Mouse (Mus musculus): ENCODE measurements around the gene Gm45234. TPM values are rescaled to one million over a fixed set of nuclear protein-coding genes. Genes with fewer than 3 reads are reported as not detected.

Gene Gm45234
- polyA plus RNA-seq, 1 experiment from 2014 or later, result not detected

DNA sequence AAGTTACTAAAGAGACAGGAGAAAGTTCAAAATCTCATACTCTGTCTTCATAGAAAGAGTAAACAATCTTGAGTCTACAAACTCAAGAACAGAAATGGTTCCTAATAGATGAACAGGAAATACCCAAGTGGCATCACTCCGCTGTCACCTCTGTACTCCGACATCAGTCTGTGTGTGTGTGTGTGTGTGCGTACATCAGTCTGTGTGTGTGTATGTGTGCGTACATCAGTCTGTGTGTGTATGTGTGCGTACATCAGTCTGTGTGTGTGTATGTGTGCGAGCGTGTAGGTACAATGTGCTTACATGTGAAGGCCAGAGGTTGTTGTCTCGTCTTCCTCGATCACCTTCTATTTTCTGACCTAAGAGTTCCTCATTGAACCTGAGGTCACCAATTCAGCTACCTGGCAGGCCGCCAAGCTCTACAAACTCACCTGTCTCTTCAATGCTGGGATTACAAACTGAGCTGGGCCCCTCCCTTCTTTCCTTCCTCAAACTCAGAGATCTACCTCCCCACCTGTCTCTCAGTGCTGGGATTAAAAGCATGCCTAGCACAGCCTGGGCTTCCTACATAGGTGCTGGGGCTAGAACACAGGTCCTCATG, 47.4 kb downstream of the Gm45234 start:
- Histone ChIP-seq H3K4me1 (replicated peaks; ENCODE audit: insufficient read depth, low read length) (peaks cover 15% of the 10 kb centered on the region; the same call in 1 of the 2 replicates), H3K4me2 (ENCODE audit: low read length) (no peak overlapping the region), H3K9me3 (replicated peaks; ENCODE audit: low read length) (no peaks in the 10 kb centered on the region), H3K27ac (no peak overlapping the region), H3K4me3 (replicated peaks; ENCODE audit: low read depth, low read length) (no peak overlapping the region), H3K36me3 (ENCODE audit: insufficient read depth, low read length) (peaks cover 31% of the 10 kb centered on the region), H3K27me3 (ENCODE audit: insufficient read depth, low read length) (no peaks in the 10 kb centered on the region), H3K9ac (ENCODE audit: low read depth, low read length) (no peak overlapping the region)
- ATAC-seq (replicated peaks; ENCODE audit: low FRiP score, low read depth), result no peak
- 92% methylated on average over 10 of the region's 10 CpGs for WGBS
- no peak for TF ChIP-seq CTCF (IDR thresholded peaks at IDR 0.05; ENCODE audit: low read depth)
- DNase-seq (ENCODE audit: low spot score), result no peak

DNA sequence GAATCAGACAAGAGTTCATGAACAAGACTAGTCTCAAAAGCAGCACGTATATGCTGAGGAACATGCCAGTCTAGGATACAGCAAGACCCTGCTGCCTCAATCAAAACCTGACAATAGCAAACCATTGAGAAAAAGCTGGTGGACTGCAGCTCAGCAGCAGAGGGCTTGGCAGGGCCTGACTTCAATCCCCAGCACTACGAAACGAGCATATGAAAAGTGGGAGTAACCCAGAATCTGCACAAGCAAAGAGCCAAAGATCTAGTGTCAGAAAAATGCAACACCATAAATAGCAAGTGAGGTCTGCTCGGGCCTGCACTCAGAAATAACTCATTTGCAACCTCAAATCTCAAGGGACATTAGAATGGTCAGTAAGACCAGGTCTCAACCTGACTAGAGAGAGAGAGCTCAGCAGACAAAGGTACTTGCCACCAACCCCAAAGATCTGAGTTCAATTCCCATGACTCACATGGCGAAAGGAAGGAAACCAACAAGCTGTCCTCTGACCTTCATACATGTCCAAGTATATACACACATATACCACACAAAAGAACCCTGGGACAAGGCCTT, 49.7 kb downstream of the Gm45234 start:
- no peak for TF ChIP-seq CTCF (IDR thresholded peaks at IDR 0.05; ENCODE audit: low read depth)
- WGBS, result 65% methylated on average over 5 of the region's 5 CpGs
- Histone ChIP-seq H3K27ac (no peak overlapping the region), H3K36me3 (ENCODE audit: insufficient read depth, low read length) (peaks cover 49% of the 10 kb centered on the region), H3K27me3 (ENCODE audit: insufficient read depth, low read length) (no peaks in the 10 kb centered on the region), H3K9ac (ENCODE audit: low read depth, low read length) (no peak overlapping the region), H3K4me3 (replicated peaks; ENCODE audit: low read depth, low read length) (no peak overlapping the region), H3K4me1 (replicated peaks; ENCODE audit: insufficient read depth, low read length) (0 out of 2 replicates have a peak, but pooled peaks cover 7% of the 10 kb centered on the region), H3K9me3 (replicated peaks; ENCODE audit: low read length) (no peaks in the 10 kb centered on the region), H3K4me2 (ENCODE audit: low read length) (no peak overlapping the region)
- ATAC-seq (replicated peaks; ENCODE audit: low FRiP score, low read depth), result no peak
- DNase-seq (ENCODE audit: low spot score), result no peak

- no peak for ATAC-seq (replicated peaks; ENCODE audit: low FRiP score, low read depth)
- Histone ChIP-seq H3K4me2 (ENCODE audit: low read length) (no peak overlapping the region), H3K9me3 (replicated peaks; ENCODE audit: low read length) (no peaks in the 10 kb centered on the region), H3K9ac (ENCODE audit: low read depth, low read length) (no peak overlapping the region), H3K36me3 (ENCODE audit: insufficient read depth, low read length) (peaks cover 53% of the 10 kb centered on the region), H3K27me3 (ENCODE audit: insufficient read depth, low read length) (no peaks in the 10 kb centered on the region), H3K27ac (no peak overlapping the region), H3K4me1 (replicated peaks; ENCODE audit: insufficient read depth, low read length) (0 out of 2 replicates have a peak, but pooled peaks cover 8% of the 10 kb centered on the region), H3K4me3 (replicated peaks; ENCODE audit: low read depth, low read length) (no peak overlapping the region)
- no peak for DNase-seq (ENCODE audit: low spot score)
- no peak for TF ChIP-seq CTCF (IDR thresholded peaks at IDR 0.05; ENCODE audit: low read depth)
- WGBS, result 96% methylated on average over 2 of the region's 2 CpGs
Measured at GRCm38 (mm10) chr6:124704417-124704816, 51.4 kb downstream of the Gm45234 start.

- TF ChIP-seq CTCF (IDR thresholded peaks at IDR 0.05; ENCODE audit: low read depth), result no peak
- 0 out of 2 replicates have a peak, but pooled peaks cover 10% of the 10 kb centered on the region for H3K4me1 ChIP-seq (replicated peaks; ENCODE audit: insufficient read depth, low read length)
- H3K4me2 ChIP-seq (ENCODE audit: low read length), result no peak overlapping the region
- H3K9ac ChIP-seq (ENCODE audit: low read depth, low read length), result no peak overlapping the region
- H3K36me3 ChIP-seq (ENCODE audit: insufficient read depth, low read length), result peaks cover 54% of the 10 kb centered on the region
- ATAC-seq (replicated peaks; ENCODE audit: low FRiP score, low read depth), result no peak
- H3K9me3 ChIP-seq (replicated peaks; ENCODE audit: low read length), result no peaks in the 10 kb centered on the region
- H3K27ac ChIP-seq, result no peak overlapping the region
- no peak for DNase-seq (ENCODE audit: low spot score)
- H3K27me3 ChIP-seq (ENCODE audit: insufficient read depth, low read length), result no peaks in the 10 kb centered on the region
- H3K4me3 ChIP-seq (replicated peaks; ENCODE audit: low read depth, low read length), result no peak overlapping the region
- WGBS, result 74% methylated on average over 7 of the region's 7 CpGs
Measured at GRCm38 (mm10) chr6:124703789-124704188, 52.0 kb downstream of the Gm45234 start.

- H3K27me3 ChIP-seq (ENCODE audit: insufficient read depth, low read length), result no peaks in the 10 kb centered on the region
- no peak overlapping the region for H3K4me2 ChIP-seq (ENCODE audit: low read length)
- H3K9ac ChIP-seq (ENCODE audit: low read depth, low read length), result no peak overlapping the region
- WGBS, result 46% methylated on average over 3 of the region's 3 CpGs
- H3K27ac ChIP-seq, result no peak overlapping the region
- TF ChIP-seq CTCF (IDR thresholded peaks at IDR 0.05; ENCODE audit: low read depth), result peak; percentile 87
- no peak overlapping the region for H3K4me3 ChIP-seq (replicated peaks; ENCODE audit: low read depth, low read length)
- H3K4me1 ChIP-seq (replicated peaks; ENCODE audit: insufficient read depth, low read length), result 0 out of 2 replicates have a peak, but pooled peaks cover 10% of the 10 kb centered on the region
- DNase-seq (ENCODE audit: low spot score), result peak; percentile 81
- ATAC-seq (replicated peaks; ENCODE audit: low FRiP score, low read depth), result peak; percentile 53
- no peaks in the 10 kb centered on the region for H3K9me3 ChIP-seq (replicated peaks; ENCODE audit: low read length)
- peaks cover 58% of the 10 kb centered on the region for H3K36me3 ChIP-seq (ENCODE audit: insufficient read depth, low read length)
Measured at GRCm38 (mm10) chr6:124702784-124703103, 53.1 kb downstream of the Gm45234 start.

DNA sequence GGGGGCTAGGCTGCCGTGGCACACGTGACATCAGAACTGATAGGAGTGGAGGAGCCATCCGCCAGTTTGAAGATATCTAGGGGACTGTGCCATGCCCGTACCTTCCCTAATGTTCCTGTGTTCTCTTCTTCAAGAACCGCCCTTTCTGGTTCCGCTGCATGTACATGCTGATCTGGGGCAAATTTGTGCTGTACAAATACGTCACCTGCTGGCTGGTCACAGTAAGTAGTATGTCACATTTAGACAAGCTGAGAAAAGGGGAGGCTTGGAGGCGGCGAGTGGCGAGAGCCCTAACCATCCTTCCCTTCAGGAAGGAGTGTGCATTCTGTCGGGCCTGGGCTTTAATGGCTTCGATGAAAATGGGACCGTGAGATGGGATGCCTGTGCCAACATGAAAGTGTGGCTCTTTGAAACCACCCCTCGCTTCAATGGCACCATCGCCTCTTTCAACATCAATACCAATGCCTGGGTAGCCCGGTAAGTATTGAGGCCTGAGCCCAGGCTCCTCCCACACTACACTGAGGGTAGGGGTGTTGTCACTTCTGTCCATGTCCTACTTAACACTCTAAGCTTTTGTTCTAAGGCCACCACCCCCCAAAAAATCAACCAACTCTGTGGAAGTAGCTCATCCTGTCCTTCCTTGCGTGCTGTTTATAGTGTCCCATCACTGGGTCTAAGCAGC, 53.6 kb downstream of the Gm45234 start:
- TF ChIP-seq CTCF (IDR thresholded peaks at IDR 0.05; ENCODE audit: low read depth), result peak; percentile 19; the same call in 1 of the 2 replicates
- DNase-seq (ENCODE audit: low spot score) (no peak), ATAC-seq (replicated peaks; ENCODE audit: low FRiP score, low read depth) (no peak)
- Histone ChIP-seq H3K4me1 (replicated peaks; ENCODE audit: insufficient read depth, low read length) (0 out of 2 replicates have a peak, but pooled peaks cover 10% of the 10 kb centered on the region), H3K4me2 (ENCODE audit: low read length) (no peak overlapping the region), H3K27ac (no peak overlapping the region; the same call in 1 of the 2 replicates), H3K27me3 (ENCODE audit: insufficient read depth, low read length) (no peaks in the 10 kb centered on the region), H3K36me3 (ENCODE audit: insufficient read depth, low read length) (peaks cover 55% of the 10 kb centered on the region), H3K4me3 (replicated peaks; ENCODE audit: low read depth, low read length) (no peak overlapping the region), H3K9ac (ENCODE audit: low read depth, low read length) (no peak overlapping the region), H3K9me3 (replicated peaks; ENCODE audit: low read length) (no peaks in the 10 kb centered on the region)
- WGBS, result 94% methylated on average over 17 of the region's 17 CpGs
